8 mouse cellular contexts compared by ENCODE assay signal in the genomic region with DNA sequence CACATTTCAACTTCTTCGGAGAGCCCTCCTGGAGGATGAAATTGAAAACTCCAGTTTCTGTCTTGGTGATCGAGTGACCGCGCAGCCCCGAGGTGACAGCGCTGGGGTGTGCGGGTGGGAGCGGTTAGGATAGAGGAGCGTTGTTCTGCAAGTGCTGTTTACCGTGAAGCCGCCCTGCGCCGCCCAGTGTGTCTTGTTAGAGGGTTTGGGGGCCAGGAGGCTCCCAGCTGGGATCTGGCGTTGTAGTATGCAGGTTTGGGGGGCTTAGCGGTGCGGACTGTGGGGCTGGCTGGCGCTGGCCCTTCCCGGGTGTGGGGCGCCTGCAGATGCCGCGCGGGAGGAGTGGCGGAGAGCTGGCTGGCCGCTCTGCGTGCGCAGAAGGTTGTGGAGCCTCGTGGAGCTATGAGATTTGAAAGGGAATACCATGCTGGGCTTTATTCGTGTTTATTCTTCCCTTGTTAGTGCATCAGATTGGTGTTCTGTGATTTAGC. TPM values are rescaled to one million over a fixed set of nuclear protein-coding genes. Genes with fewer than 3 reads are reported as not detected.
DNase-seq lines count a peak whose midpoint lies in the region; ATAC-seq and TF ChIP-seq lines count a peak whose summit lies in the region.

No protein-coding gene starts in this region.

- TF ChIP-seq CTCF in intestine, postnatal 0 days (IDR thresholded peaks at IDR 0.05; ENCODE audit: low read depth), result no peak

- peak overlapping the region; percentile 95 for H3K4me2 ChIP-seq in intestine, postnatal 0 days (replicated peaks; ENCODE audit: low read depth)
- peak overlapping the region; percentile 96 for H3K4me2 ChIP-seq in liver, embryonic 11.5 days
- H3K4me2 ChIP-seq in neural tube, embryonic 13.5 days, result peak overlapping the region; percentile 77

- peaks cover 4% of the 10 kb centered on the region for H3K4me1 ChIP-seq in intestine, postnatal 0 days (replicated peaks; ENCODE audit: control insufficient read depth, insufficient read depth, low read length)
- peaks cover 16% of the 10 kb centered on the region for H3K4me1 ChIP-seq in liver, embryonic 11.5 days (replicated peaks; ENCODE audit: control insufficient read depth, insufficient read depth, low read length)
- peaks cover 58% of the 10 kb centered on the region for H3K4me1 ChIP-seq in neural tube, embryonic 13.5 days (replicated peaks)

- peak overlapping the region; percentile 89 for H3K4me3 ChIP-seq in intestine, postnatal 0 days (ENCODE audit: low read depth, low read length)
- peak overlapping the region; percentile 74 for H3K4me3 ChIP-seq in liver, embryonic 11.5 days (ENCODE audit: low read depth, low read length)
- peak overlapping the region; percentile 81 for H3K4me3 ChIP-seq in neural tube, embryonic 13.5 days

- H3K9ac ChIP-seq in intestine, postnatal 0 days (ENCODE audit: low read depth, low read length), result peak overlapping the region; percentile 81
- peak overlapping the region; percentile 61 for H3K9ac ChIP-seq in liver, embryonic 11.5 days (ENCODE audit: low read depth, low read length)
- H3K9ac ChIP-seq in neural tube, embryonic 13.5 days, result peak overlapping the region; percentile 92

- H3K27ac ChIP-seq in intestine, postnatal 0 days (ENCODE audit: low read depth, low read length), result peak overlapping the region; percentile 81
- no peak overlapping the region for H3K27ac ChIP-seq in liver, embryonic 11.5 days (ENCODE audit: low read depth, low read length)
- H3K27ac ChIP-seq in neural tube, embryonic 13.5 days (replicated peaks), result peak overlapping the region; percentile 94

- WGBS in intestine, postnatal 0 days, result under 1% methylated on average over 28 of the region's 28 CpGs
- under 1% methylated on average over 28 of the region's 28 CpGs for WGBS in liver, embryonic 11.5 days
- WGBS in neural tube, embryonic 13.5 days, result 0% methylated on average over 28 of the region's 28 CpGs

- no peaks in the 10 kb centered on the region for H3K9me3 ChIP-seq in intestine, postnatal 0 days (ENCODE audit: control insufficient read depth)
- no peaks in the 10 kb centered on the region for H3K9me3 ChIP-seq in liver, embryonic 11.5 days (ENCODE audit: control insufficient read depth, low read length)
- no peaks in the 10 kb centered on the region for H3K9me3 ChIP-seq in neural tube, embryonic 13.5 days

- H3K27me3 ChIP-seq in intestine, postnatal 0 days (replicated peaks; ENCODE audit: control insufficient read depth, insufficient read depth, low read length), result no peaks in the 10 kb centered on the region
- H3K27me3 ChIP-seq in liver, embryonic 11.5 days (replicated peaks; ENCODE audit: control insufficient read depth, insufficient read depth, low read length), result peaks cover 23% of the 10 kb centered on the region
- no peaks in the 10 kb centered on the region for H3K27me3 ChIP-seq in neural tube, embryonic 13.5 days

- DNase-seq in ovary, postnatal 10 days (ENCODE audit: low spot score), result peak; percentile 42
- DNase-seq in ovary, postnatal 14 days (ENCODE audit: low spot score), result no peak
- DNase-seq in cerebellum, adult 8-10 months, result peak; percentile 20
- peak; percentile 96 for DNase-seq in heart, adult 11 months
- DNase-seq in liver, embryonic 11.5 days (ENCODE audit: low spot score), result peak; percentile 68
- no peak for DNase-seq in spleen, adult 12 weeks (ENCODE audit: low spot score)

- ATAC-seq in intestine, postnatal 0 days, result no peak
- ATAC-seq in liver, embryonic 11.5 days (replicated peaks; ENCODE audit: low FRiP score), result no peak
- ATAC-seq in neural tube, embryonic 13.5 days (ENCODE audit: low read depth), result peak; percentile 45

- H3K36me3 ChIP-seq in intestine, postnatal 0 days (ENCODE audit: control insufficient read depth, insufficient read depth), result no peaks in the 10 kb centered on the region
- H3K36me3 ChIP-seq in liver, embryonic 11.5 days (ENCODE audit: control insufficient read depth, insufficient read depth, low read length), result no peaks in the 10 kb centered on the region
- no peaks in the 10 kb centered on the region for H3K36me3 ChIP-seq in neural tube, embryonic 13.5 days

RNA-seq across cellular contexts. Expression of a gene that starts 0.7 kb away (rescaled TPM):
- 6.1 and 6.2 TPM in 2 replicates for polyA plus RNA-seq in intestine, postnatal 0 days (2015; fragmentation: Nextera tagmentation; extraction: Ambion mirVana)
- polyA plus RNA-seq in liver, embryonic 11.5 days (2014; fragmentation: Nextera tagmentation; extraction: Ambion mirVana), result 4.4 and 4.7 TPM in 2 replicates
- polyA plus RNA-seq in neural tube, embryonic 13.5 days (2015; fragmentation: Nextera tagmentation; extraction: Ambion mirVana), result 23.3 and 24.6 TPM in 2 replicates

Comparison
In these comparisons a context has a peak if more than half of its experiments do, and no peak if none do; other contexts are left out.
1. DNase-seq: peak in ovary, postnatal 10 days (single experiment), cerebellum, adult 8-10 months (single experiment), heart, adult 11 months (single experiment) and liver, embryonic 11.5 days (single experiment); none in ovary, postnatal 14 days (single experiment) and spleen, adult 12 weeks (single experiment).
2. Peak in every context shown above with its lines, with median percentiles within 50 percentile points of each other: H3K4me2 ChIP-seq, H3K4me3 ChIP-seq and H3K9ac ChIP-seq.